Mouse (Mus musculus) lung, postnatal 4 days (tissue): ENCODE measurements around the gene Fam19a3.
"Not testable (repeated sequence)": the region's sequence is repeated elsewhere in the genome, so short reads cannot be mapped to it uniquely, and the experiment has no call there.

Experiments
- DNase-seq, 2 experiments: peaks; one replicate each; pipeline ENCODE4 v3.0.0; 2021

Gene Fam19a3

GRCm38 (mm10) chr3:104781471-104781903 lies at the start of gene Fam19a3:
Gene Fam19a3, minus strand, starts transcription at chr3:104781840.
- DNase-seq, result peak; percentile 49 to 50

DNA sequence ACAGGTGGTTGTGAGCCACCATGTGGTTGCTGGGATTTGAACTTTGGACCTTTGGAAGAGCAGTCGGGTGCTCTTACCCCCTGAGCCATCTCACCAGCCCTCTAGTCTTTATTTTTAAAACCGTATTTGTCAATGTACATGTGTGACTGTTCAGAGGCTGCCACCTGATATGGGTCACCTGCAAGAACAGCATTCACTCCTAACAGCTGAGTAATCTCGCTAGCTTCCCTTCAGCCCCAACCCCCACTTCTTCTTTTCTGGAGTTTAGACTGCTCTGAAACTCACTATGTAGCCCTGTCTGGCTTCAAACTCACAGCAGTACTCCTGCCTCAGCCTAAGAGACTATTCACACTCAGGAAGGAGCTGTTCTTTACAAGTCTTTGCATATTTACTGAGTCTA lies 40.8 kb upstream of the Fam19a3 start:
- no peak for DNase-seq

DNA sequence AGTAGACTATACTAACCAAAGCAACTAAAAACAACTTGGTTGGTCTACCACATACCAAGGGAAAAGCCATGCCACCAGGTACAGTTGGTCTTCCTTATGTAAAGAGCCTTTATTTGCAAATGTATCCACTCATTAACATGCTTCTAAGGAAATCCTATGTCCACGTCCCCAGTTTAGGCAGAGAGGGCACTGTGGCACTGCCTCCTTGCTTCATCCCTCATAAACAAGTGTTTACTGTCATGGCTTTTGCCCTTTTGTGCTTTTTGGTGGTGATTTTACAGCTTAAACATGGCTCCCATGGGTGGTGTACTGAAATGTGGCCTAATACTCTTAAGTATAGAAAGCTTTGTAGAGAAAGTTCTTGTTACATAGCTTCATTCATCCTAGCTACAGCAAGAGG lies 38.8 kb upstream of the Fam19a3 start:
- no peak for DNase-seq

DNA sequence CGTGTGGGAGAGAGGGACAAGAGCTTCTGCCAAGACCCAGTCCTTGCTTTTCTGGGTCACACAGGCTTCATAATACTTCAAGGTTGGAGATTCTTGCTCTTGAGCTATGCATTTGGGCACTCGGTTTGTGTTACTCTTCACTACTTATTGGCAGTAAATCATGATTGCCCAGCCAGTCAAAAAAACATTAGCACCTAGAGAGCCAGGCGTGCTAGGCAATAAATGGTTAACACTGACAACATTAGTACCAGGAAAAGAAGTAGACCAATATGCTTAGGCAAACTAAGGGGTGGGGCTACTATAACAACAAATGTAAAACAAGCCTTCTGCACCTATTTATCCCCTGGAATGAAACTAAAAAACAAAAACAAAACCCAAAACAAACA lies 37.1 kb upstream of the Fam19a3 start:
- no peak for DNase-seq

DNA sequence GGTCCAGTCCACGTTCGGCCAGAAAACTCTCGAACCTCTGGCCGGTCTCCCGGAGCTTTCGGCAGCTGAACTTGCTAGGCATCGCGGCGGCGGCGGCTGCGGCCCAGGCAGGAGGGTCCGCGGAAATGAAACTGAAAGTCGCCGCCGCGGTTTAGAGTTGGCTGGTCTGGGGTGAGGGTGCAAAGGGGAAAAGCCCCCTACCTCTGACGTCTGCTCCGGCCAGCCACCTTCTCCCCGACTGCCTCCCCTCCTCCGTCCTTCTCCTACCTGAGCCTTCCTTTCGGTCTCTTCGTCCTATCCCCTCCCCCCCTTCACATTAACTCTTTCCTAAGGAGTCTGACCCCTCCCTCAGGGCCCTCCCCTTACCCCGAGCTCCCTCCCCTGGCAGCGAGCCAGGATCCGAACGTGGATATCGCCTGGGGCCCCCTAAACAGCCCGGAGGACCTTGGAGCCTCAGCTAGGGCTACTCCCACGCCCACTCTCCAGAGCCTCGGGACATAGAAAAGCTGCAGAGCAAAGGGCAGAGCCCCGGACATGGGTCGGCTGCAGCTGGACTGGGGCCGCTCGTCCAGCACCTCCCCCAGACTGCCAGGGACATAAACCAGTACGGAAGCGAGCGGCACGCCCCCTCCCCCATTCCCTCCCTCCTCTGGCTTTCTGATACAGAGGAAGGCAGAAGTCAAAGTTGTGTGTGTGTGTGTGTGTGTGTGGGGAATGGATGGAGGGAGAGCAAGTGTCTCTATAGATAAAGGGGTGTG lies 36.5 kb upstream of the Fam19a3 start, which contains the start of gene Mov10:
Mov10 (minus strand) TSS at position 573 of the 758 bp plus-strand sequence.
- peak; percentile 77 to 88 for DNase-seq

- DNase-seq, result peak; percentile 73 to 77
Measured at GRCm38 (mm10) chr3:104817481-104817990, 35.9 kb upstream of the Fam19a3 start.

- DNase-seq, result no peak
Measured at GRCm38 (mm10) chr3:104816130-104816529, 34.5 kb upstream of the Fam19a3 start.

DNA sequence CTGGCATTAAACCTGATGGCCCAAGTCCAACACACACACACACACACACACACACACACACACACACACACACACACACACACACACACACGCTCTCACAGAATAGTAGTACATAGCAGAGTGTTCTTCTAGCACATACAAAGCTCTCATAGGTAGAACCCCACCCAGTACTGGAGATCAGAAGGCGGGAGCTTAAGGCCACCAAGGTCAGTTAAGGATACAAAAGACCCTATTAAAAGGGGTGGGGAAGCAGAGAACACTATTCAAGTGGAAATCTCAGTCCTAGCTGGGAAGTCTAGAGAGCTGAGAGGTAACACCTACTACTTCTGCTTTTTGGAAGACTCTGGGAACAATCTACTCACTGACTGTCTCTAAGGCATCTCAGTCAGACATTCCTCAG lies 33.7 kb upstream of the Fam19a3 start:
- DNase-seq, result no peak

GRCm38 (mm10) chr3:104814746-104815145 lies 33.1 kb upstream of the Fam19a3 start:
- no peak for DNase-seq

- not testable (repeated sequence) for DNase-seq
Measured at GRCm38 (mm10) chr3:104813227-104813626, 31.6 kb upstream of the Fam19a3 start.

GRCm38 (mm10) chr3:104812254-104812653 lies 30.6 kb upstream of the Fam19a3 start:
- DNase-seq, result no peak

DNA sequence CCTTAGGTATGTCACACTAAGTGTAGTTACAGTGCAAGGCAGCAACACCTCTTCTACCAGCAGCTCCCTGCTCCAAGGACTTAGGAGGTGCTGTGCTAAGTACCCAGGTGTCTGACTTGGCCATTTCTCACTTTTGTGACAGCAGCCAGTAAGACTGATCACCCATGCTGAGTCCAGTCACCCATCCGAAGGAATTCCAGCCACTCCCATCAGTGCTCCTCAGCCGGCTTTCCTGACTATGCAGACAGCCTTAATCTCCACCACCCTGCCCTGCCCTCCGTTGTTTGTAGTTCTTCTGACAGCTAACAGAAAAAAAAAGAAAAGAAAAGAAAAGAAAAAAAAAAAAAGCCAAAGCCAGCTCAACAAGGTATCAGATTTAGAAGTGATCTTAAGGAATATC lies 30.1 kb upstream of the Fam19a3 start:
- DNase-seq, result peak in 1 of 2 experiments; percentile 28

DNA sequence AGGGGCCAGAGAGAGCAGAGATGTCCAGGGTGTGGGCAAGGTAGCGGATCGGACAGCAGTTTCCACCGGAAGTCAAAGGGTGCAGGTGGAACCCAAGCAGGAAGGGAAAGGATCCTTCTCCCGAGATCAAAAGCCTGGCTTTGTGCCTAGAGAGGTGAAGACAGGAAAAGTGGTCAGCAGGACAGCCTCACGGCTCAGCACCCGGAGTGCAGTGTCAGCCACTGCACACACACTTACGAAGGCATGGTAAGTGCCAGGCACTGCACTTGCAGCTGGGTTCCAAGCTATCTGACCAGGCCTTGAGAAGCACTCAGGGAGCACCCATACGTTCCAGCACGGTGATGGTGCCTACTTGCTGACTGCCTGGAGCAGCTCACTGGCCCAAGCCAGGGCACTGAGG lies 23.9 kb upstream of the Fam19a3 start:
- no peak for DNase-seq

DNA sequence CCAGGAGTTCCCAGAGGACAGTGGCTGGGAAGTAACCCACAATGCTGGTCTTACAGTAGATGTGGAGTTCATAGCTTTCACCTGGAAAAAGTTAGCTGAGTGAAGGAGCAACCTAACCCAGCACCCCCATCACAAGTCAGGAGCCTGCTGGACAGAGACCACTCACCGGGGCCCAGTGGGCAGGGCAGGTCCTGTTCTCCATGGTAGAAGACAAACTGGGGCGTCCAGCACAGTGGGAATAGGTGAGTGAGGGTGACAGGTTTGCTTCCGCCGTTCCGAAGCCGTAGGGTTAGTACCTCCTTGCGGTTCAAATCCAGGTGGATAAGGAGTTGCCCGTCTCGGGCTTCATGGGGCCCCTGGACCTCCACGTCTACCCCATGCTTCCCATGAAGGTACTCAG lies 22.7 kb upstream of the Fam19a3 start:
- no peak for DNase-seq

- DNase-seq, result no peak
Measured at GRCm38 (mm10) chr3:104801481-104801880, 19.8 kb upstream of the Fam19a3 start.

- no peak for DNase-seq
Measured at GRCm38 (mm10) chr3:104800681-104801080, 19.0 kb upstream of the Fam19a3 start.

- peak; percentile 47 to 61 for DNase-seq
Measured at GRCm38 (mm10) chr3:104796430-104797082, 14.9 kb upstream of the Fam19a3 start.

- no peak for DNase-seq
Measured at GRCm38 (mm10) chr3:104795661-104796340, 14.2 kb upstream of the Fam19a3 start.

GRCm38 (mm10) chr3:104794953-104795470 lies 13.4 kb upstream of the Fam19a3 start:
- peak in 1 of 2 experiments; percentile 33 for DNase-seq

- DNase-seq, result peak; percentile 98
Measured at GRCm38 (mm10) chr3:104793871-104794828, 12.5 kb upstream of the Fam19a3 start.

DNA sequence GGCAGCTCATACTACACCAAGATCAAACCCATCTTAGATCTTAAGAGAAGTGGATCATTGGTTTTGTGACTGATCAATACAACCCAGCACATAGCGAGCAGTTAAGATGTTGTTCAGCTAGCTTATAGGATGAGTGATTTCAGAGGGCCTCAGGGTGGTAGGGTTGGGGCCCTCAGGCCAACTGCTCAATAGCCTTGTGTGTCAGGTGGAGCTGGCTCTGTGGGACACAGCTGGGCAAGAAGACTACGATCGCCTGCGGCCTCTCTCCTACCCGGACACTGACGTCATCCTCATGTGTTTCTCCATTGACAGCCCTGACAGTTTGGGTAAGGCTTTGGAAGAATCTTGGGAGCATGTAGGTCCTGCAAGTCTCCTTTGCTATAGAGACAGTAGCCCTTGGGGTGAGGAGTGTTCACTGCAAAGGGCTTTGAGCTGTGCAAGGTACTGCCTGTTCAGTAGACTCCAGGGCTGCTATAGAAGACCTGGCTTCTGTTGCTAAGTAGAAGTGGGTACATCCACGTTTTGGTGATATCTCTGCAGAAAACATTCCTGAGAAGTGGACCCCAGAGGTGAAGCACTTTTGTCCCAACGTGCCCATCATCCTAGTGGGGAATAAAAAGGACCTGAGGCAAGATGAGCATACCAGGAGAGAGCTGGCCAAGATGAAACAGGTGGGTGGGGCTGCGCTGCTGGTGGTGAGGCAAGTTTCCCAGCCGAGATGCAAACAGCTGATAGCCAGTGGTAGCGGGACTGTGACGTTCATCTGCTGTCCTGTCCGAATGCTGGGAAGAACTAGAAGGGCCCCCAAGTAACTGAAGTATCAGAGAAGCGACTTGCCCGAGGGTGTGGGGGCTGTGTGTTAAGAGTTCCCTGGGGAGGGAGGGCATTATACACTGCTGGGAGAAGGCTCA lies 11.0 kb upstream of the Fam19a3 start:
- peak in 1 of 2 experiments; percentile 34 for DNase-seq
